Mouse (Mus musculus): ENCODE measurements around the gene Ttc27.

Ttc27 gene

DNA sequence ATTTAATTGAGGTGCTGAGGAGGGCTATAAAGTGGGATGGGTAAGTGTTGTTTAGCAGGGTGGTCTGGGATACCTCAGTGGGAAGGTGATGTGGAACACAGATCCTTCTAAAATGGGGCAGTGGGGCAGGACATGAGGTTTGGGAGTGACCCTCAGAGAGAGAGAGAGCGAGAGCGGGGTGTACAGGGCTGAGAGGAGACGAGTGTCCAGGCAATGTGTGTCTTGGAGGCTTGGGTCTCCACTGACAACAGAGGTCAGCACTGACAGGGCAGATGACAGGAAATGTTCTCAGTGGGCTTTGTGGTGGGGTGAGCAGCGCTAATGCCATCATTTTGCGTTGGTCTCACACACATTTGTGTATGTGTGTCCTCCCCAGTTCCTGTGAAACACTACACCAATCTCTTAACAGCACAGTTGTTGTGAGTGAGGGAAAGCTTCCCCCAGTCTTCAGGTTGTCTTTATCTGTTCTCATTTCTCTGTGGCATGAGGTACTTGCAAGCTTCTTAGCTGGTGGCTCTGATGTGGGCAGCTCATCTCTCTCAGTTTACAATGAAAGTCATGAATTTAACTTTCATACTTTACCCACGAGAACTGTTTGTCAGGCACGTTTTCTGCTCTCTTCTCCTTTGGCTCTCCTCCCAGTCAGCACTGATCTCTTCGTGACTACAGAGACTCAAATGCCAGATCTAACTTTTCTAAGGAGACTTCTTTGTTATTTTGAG is 35.5 kb downstream of the Ttc27 start:
- no peak for DNase-seq (ENCODE audit: low read depth, low spot score)

DNA sequence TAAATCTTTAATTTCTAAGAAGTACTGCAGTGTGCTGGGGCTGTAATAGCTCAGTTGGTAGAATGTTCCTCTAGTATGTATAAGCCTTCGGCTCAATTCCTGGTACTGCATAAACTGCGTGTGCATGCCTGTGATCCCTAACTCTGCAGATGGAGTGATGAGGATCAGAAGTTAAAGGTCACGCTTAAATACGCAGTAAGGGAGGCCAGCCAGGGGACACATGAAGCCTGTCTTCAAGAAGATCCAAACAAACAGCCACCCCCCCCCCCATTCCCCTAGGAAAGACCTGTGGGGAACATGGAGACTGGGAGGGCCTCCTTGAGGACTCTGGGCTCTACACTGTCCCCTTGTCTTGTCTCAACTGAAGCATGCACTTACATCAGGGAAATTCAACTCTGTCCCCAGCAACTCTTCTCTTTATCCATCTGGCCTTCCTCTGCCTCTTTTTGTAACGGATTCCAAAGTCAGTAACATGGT is 36.1 kb downstream of the Ttc27 start:
- DNase-seq (ENCODE audit: low read depth, low spot score) = no peak

DNA sequence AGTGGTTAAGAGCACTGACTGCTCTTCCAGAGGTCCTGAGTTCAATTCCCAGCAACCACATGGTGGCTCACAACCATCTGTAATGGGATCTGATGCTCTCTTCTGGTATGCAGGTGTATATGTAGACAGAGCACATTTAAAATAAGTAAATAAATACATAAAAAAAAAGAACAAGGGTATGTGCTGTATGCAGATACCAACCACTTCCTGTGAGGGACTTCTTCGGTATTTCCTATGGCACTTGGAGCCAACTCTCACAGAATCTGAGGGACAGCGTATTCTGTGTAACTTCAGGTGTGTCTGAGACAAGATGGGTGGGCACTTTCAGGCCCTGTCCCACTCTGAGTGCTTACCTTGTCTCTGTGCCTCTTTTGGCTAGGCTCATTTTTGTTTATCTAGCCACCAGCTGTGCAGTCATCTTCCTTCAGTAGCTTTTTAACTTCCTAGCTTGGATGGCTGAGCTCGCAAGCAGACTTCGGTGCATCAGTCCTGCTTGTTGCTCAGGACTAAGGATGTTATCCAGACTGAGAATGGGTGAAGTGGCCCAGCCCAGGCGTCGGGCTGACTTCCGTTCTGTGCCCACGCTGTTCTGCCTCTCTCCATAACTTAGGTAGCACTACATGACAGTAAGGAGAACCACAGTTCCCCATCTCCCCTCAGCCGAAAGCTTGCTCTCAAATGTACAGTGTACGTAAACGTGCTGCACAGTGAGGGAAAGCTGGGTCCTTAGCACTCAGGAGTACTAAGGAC is 37.0 kb downstream of the Ttc27 start:
- DNase-seq (ENCODE audit: low read depth, low spot score) = no peak

DNA sequence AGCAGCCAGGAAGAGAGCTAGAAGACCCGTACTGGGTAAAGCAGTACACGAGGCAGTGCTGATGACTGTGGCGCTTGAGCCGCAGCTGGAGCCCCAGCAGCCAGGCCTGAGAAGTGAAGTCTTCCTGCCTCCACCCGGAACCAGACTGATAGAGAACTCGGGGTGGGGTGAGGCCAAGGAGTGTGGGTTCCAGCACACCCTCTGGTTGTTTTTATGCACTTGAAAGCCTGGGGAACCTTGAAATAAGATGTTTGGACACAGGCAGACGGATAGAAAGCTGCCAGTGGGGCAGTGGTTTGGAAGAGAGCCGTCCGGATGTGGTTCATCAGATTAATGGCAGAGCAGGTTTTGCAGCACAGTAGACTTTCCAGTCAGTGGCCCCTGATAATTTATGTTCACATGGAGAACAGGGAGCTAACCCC is 51.9 kb downstream of the Ttc27 start:
- DNase-seq (ENCODE audit: low read depth, low spot score) = no peak

DNA sequence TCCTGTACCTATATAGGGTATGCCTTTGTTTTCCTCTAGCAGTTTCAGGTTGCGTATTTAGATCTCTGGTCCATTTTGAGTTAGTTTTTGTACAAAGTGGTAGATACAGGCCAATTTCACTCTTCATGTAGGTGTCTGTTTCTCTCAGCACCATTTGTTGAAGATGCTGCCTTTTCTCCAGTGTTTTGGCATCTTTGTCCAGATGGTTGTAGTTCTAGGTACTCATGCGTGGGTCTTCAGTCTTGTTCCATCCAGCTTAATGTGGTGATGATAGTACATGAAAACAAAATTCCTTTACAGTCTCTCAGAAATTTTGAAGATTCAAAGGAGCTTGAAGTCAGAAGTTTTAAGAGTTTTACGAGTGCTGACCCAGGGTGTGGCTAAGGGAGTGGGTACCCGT is 54.8 kb downstream of the Ttc27 start:
- no peak for DNase-seq (ENCODE audit: low read depth, low spot score)

DNA sequence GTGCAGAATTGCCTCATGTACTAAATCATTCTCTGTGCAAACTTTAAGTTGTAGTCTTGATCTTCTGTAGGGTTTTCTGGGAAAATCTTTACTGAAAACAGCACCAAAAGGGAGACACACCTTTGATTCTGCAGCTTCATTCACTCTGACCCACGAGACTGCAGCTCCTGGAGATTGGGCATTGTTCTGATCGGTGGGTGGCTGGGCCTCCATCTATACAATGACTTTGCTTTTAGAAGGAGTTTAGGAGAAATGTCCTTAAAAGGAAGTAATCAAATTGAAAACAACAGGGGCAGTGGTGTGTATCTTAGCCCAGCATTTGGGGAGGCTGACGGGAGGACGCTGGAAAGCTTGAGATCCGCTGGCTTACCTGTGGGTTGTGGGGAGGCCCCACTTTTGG is 56.0 kb downstream of the Ttc27 start:
- DNase-seq (ENCODE audit: low read depth, low spot score) = no peak

DNA sequence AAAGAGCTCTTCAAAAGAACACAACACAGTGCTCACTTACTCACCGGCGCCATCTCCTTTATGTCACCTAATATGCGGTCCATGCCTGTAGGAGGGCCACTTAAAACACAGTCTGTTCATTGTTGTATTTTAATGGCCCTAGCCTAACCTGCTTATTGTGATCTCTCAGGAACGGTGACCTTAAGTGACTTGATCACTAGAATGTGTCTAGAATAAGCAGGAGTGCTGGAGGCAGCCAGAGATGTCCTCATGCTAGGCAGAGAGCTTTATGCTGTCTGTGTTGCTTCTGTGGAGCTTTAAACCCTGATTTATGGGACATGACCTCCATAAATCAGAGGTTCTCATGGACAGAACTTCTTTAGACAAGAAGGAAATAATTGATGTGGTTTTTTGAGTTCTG is 62.6 kb downstream of the Ttc27 start:
- no peak for DNase-seq (ENCODE audit: low read depth, low spot score)

DNA sequence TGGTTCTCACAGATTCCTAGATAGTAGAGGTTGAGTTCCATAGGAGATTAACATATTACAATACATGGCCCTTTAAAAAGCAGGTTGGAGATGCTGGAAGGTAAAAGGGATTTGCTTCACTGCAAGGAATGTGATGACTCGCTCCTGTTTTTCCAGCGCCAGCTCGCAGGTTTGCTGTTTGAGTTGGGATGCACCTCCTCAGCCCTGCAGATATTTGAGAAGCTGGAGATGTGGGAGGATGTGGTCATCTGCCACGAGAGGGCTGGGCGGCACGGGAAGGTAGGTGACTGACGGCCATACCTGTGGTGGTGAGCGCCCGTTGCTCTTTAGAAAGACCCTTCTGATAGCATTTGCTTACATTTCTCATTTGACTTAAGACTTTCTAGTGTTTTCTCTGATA is 63.1 kb downstream of the Ttc27 start:
- no peak for DNase-seq (ENCODE audit: low read depth, low spot score)

DNA sequence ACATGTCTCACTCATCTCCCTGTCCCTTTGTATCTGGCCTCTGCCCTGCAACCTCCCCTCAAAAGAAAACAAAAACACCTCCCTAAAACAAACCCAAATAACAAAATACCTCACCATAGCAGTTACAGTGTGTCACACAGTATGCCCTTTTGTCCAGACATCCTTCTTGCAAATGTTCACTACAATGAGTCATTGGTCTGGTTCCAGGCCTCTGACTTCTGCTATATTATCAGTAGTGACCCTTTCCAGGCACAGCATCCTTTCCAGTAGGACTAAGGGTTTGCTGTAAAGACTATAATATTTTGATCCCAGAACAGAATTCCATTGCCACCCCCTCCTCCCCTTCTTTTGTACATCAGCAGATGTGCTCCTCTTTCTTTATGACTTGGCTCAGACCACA is 64.4 kb downstream of the Ttc27 start:
- no peak for DNase-seq (ENCODE audit: low read depth, low spot score)

DNA sequence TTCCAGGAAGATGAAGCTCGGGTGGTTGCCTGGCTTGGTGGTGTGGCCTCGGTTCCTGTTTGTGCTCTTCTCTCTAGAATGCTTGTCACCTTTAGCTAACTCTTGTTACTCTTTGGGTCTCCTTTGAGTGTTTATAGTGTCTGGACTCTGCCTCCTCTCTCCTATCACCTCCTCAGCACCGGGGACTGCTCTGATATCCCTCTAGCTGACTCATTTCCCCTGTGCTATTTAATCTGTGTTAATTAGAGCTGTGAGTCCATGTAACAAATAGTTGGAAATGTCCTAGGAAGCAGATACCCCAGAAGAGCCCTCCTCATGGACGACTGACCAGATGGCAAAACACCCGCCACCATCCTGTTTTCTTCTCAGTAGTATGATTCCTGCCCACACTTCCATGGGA is 68.1 kb downstream of the Ttc27 start:
- DNase-seq (ENCODE audit: low read depth, low spot score) = no peak

DNA sequence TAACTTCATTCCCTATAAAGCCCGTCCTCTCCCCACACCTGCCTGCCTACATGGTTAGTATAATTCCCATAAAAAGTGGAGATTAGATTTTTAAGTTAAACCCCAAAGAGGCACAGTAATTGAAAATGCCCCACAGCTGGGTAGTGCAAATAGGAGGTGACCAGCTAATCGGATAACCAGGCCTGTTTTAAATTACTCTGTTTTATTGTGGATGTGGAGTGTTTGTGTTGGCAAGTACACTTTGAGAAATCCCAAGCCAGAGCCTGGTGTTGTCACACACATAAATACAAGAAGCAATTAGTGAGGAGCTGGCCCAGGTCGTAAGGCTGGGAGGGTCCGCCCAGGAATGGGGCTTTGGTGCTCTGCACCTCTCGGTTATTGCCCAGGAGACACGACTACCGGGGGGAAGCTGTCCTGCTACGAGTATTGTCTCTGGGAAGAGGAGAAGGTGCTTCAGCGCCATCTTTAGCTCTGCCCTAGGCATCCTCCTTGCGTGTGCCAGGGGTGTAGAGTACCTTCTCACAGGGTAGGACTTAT is 68.7 kb downstream of the Ttc27 start:
- DNase-seq (ENCODE audit: low read depth, low spot score) = no peak

DNA sequence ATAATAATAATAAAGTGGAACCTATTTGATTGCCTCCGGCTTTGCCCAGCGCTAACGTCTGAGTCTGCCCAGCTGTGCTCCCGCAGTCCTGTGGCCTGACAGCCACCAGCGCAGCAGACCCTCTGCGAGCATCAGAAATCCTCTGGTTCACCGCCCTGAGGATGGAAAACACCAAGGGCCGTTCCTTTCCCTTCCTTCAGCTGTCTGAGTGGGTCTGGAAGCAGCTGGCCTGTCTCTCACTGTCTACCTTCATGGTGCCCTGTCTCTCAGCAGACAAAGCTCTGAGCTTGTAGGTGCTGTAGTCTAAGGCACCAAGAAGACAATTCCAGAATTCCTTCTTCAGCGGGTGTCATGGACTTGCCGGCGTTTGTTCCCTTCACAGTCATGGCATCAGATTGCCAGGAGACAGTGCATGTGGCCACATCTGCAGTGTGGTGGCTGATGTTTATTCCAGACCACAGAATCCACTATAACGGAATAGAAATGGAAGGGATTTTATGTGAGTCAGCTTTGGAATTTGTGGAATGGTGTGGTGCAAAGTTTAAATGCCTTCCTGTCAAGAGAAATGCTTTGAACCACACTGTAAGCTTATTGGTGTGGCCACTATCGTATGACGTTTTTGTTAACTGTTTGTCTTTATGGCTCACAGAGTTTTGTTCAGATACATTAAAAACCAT is 78.6 kb downstream of the Ttc27 start:
- DNase-seq (ENCODE audit: low read depth, low spot score) = no peak

DNA sequence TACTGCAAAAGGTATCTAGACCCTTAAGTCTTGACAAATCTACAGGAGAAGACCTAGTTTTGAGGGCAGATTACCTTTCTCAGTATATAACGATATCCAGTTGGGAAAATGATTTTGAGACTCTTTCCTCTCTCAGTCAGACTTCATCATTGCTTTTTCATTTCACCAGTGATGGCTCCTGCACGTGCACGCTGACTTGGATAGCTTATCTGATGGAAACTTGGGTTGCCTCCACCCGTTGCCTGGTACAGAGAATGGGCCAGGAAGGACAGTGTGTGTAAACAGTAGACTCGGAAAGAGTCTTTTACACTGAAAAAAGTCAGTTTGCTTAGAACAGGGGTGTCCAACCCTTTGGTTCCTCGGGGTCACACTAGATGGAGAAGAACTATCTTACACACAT is 82.3 kb downstream of the Ttc27 start:
- DNase-seq (ENCODE audit: low read depth, low spot score) = no peak

DNA sequence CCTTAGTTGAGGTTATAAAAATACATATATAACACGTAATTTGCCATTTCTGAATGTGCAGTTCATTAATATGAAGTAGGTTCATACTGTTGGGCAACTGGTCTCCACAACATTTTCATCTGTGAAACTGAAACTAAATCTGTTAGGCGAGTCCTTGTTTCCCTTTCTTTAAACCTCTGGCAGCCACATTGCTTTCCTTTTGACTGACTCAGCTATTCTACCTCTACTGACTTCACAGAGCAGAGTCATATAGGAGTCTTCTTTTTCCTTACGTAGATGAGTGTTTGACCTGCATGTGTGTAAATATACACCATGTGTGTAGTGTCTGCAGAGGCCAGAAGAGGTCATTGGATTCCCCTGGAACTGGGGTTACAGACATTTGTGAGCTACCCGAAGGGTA is 85.2 kb downstream of the Ttc27 start:
- DNase-seq (ENCODE audit: low read depth, low spot score) = no peak

DNA sequence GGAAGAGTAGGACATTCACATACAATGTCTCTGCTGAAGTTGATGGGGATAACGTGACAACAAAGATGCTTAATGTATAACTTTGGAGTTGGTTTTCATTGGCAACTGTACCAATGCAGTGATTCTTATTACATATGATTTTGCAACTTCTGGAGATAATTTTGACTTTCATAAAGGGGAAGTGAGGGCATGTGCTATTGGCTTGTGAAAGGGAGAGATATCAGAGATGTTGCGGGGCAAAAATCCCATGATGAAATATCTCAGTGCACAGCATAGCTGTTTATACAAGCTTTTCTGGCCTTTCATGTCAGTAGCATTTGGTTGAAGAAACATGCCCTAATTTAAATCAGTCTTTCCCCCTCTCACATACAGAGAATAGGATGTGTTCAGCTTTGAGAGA is 86.3 kb downstream of the Ttc27 start:
- no peak for DNase-seq (ENCODE audit: low read depth, low spot score)

DNA sequence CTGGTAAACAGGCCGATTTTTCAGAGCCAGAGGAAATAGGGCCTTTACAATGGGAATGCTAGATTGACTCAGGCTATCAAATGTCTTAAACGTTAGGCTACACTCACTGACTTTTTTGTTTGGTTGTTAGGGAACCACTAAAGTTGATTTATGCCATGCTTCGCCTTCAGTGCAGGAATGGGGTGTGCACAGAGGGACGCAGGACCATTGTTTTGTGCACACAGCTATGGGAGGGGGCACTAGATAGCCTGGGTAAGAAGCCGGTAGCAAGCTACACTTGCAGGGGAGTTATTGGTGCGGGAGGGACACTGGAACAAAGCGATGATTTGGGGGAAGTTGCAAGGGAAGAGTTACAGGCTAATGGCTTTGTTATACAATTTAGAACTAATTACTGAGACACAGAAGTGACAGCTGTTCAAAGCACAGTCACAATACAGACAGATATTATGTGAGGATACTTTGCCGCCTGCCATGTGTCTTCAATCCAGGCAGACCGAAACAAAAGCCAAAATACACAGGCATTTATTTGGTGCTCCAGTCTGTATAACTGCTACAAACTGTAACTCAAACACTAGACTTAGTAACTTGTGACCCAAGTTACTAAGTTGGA is 86.9 kb downstream of the Ttc27 start:
- DNase-seq (ENCODE audit: low read depth, low spot score) = no peak

DNA sequence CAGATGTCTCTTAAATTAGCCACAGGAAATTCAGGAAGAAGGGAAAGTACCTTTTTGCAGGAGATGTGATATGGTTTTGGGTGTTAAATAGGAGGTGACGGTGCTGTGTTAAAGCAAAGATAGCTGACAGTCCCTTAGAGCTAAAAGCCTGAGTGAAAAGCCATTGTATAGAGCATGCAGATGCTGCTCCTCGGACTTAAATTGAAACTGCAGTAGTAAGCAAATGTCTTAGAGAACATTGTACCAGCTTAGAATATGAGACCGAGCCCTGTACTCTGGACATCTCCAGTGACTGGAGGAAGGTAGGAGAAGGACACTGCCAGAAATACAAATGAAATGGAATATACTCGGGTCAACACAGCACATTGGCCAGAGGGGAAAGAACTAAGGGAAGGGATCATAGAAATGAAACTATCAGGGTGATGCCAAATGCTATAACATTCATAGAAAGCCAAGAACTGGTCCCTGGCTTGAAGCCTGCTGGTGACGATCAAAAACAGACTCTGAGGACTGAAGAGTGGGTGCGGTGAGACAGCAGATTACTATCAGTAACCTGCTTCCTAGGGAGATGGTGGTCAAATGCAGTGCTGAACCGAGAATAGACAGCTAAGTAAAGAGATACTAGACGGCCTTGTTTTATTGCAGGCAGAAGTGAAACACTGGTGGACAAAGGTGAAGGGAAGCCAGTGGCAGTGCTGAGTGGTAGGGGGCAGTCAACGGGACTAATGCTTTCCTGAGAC is 90.1 kb downstream of the Ttc27 start:
- no peak for DNase-seq (ENCODE audit: low read depth, low spot score)

DNA sequence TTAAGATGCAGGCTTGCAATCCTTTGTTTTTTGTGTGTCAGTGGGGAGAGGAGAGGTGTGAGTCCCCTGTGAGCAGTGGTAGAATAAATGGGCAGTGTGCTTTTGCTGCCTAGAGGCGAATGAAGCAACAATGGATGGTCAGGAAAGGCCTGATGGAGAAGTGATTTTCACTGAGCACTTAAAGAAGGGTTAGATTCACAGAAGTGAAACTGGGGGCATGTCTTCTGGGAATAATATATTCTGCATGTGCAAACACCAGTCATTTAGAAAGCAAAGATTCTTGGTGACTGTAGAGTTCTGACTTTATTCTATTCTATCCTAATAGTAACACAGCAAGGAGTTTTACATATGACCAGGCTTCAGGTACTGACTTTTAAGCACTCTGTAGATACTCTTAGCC is 90.8 kb downstream of the Ttc27 start:
- no peak for DNase-seq (ENCODE audit: low read depth, low spot score)

DNA sequence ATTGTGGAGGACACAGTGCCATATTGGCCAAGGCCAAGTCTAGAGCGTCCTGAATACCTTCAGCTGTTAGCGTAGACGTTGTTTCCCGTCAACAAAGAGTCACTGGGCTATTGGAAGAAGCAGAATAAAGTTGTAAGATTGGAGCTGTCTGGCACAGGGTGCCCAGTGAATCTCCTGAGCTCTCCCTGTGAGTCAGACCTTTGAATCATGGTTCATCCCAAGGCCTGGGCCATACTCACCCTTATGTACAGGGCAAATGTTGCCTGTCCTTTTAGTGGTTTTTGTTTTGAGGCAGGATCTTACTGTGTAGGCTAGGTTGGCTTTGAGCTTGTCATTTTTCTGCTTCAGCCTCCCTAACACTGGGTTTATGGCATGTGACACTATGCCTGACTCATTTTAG is 91.4 kb downstream of the Ttc27 start:
- DNase-seq (ENCODE audit: low read depth, low spot score) = no peak

DNA sequence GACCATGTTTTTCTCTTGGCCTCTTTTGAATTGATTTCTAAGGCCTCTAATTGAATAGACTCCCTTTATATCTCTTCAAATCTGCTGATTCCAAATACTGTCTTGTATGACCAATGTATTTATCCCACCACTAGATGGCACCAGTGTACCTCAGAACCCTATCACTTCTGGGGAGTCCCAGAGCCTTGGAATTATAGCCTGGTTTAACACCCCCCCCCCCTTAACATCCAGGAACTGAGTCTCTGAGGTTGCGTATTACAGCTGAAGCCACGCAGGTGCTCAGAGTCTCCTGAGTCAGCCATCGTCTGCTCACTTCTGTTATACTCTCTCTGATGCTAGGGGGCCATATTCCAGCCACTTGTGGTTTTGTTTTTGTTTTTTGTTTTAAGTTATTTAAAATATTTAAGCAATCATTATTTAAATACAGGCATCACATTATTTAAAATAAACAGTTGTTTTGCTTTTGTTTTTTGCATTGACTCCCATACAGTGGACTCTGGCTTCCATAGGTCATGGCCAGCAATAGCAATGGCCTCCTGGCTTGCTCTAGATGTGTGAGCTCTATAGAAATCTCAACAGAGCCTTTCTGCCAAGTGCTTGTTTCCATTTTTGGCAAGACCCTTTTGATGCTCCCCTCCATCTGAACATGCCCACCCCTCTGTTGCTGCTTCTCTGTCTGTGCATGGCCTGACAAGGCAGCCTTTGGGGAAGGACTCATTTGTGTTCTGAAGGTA is 93.5 kb downstream of the Ttc27 start:
- peak; percentile 28 for DNase-seq (ENCODE audit: low read depth, low spot score)

DNA sequence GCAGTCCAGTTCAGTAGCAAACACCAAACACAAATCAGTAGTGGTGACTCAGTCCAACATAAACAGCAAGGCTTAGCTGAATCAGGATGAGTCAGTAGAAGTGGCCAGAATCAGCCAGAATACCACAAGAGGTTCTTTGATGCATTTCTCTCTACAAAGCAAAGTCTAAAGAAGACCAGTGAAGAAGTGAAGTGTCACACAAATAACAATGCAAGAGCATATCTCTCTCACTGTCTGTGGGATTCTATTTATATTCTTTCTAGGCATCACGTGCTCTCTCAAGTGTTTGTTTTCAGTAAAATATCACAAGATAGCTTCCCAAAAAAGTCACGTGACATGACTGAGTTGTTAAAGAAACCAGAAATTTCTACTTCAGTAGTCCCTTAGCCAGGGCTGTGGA is 102.2 kb downstream of the Ttc27 start:
- DNase-seq (ENCODE audit: low read depth, low spot score) = no peak

Measured in retina, adult 2 months (tissue).